Mouse (Mus musculus) G1E (cell line): ENCODE measurements around the gene Fcrls. TPM values are rescaled to one million over a fixed set of nuclear protein-coding genes. Genes with fewer than 3 reads are reported as not detected.

Experiments used
- ATAC-seq: 2 replicates; pipeline ENCODE4 v1.8.0; 2016; ENCODE audit warnings: mild to moderate bottlenecking; ENCODE audit not compliant: insufficient number of reproducible peaks, poor library complexity, low FRiP score, severe bottlenecking; ENCODE audit errors: extremely low read depth
- DNase-seq: peaks from one replicate; pipeline ENCODE4 v3.0.0; 2012; ENCODE audit warnings: low spot score
- H3K27me3 ChIP-seq: 2 replicates; pipeline ENCODE4 v1.6.1; 2012; ENCODE audit warnings: mild to moderate bottlenecking, low read length, inconsistent platforms; ENCODE audit not compliant: insufficient read depth
- H3K36me3 ChIP-seq: replicated peaks from 2 replicates; pipeline ENCODE3; 2012; ENCODE audit warnings: mild to moderate bottlenecking, inconsistent platforms
- H3K4me1 ChIP-seq: 2 replicates; pipeline ENCODE4 v1.6.1; 2012; ENCODE audit warnings: low read depth, low read length, inconsistent platforms, mixed read lengths; ENCODE audit not compliant: insufficient read depth
- H3K4me3 ChIP-seq: 2 replicates; pipeline ENCODE4 v1.5.1; 2012; ENCODE audit warnings: low read depth, mild to moderate bottlenecking, inconsistent platforms, low read length, moderate library complexity, mixed read lengths
- H3K9me3 ChIP-seq: replicated peaks from 2 replicates; pipeline ENCODE4 v1.6.1; 2012; ENCODE audit warnings: inconsistent platforms
- CTCF ChIP-seq: IDR thresholded peaks from 2 replicates; pipeline ENCODE4 v1.5.1; 2012; ENCODE audit warnings: low read depth, low read length, inconsistent platforms, mixed read lengths
- GATA1 ChIP-seq: IDR thresholded peaks from 2 replicates; pipeline ENCODE4 v1.6.1; 2012; ENCODE audit warnings: borderline replicate concordance, low read length, inconsistent platforms, mixed read lengths
- GATA2 ChIP-seq: IDR thresholded peaks from 2 replicates; pipeline ENCODE4 v1.6.1; 2012; ENCODE audit warnings: low read depth, low read length, inconsistent platforms, borderline replicate concordance
- POLR2AphosphoS5 ChIP-seq: IDR thresholded peaks from 2 replicates; pipeline ENCODE4 v1.6.1; 2012; ENCODE audit warnings: low read depth, low read length, inconsistent platforms; ENCODE audit not compliant: insufficient replicate concordance
- TAL1 ChIP-seq: conservative IDR thresholded peaks from 2 replicates; pipeline ENCODE4 v1.6.1; 2012; ENCODE audit warnings: low read depth, low read length, inconsistent platforms, mixed read lengths
- polyA plus RNA-seq: library from polyadenylated mRNA; stranded (reverse); fragments of >175 nt; gene quantifications from 2 replicates; pipeline ENCODE4 v1.2.3, GENCODE M21; 2012
- total RNA-seq, 2 experiments: library from RNA; stranded (forward) in 1 of 2; stranded (reverse) in 1 of 2; fragments of 200-1000 nt in 1 of 2; fragments of >200 nt in 1 of 2; fragmentation: Nextera tagmentation in 1 of 2; gene quantifications; 2 replicates each; pipeline ENCODE4 v1.2.3; 2014 to 2017

The Fcrls gene
- total and polyA plus RNA-seq, 3 experiments: not detected

DNA sequence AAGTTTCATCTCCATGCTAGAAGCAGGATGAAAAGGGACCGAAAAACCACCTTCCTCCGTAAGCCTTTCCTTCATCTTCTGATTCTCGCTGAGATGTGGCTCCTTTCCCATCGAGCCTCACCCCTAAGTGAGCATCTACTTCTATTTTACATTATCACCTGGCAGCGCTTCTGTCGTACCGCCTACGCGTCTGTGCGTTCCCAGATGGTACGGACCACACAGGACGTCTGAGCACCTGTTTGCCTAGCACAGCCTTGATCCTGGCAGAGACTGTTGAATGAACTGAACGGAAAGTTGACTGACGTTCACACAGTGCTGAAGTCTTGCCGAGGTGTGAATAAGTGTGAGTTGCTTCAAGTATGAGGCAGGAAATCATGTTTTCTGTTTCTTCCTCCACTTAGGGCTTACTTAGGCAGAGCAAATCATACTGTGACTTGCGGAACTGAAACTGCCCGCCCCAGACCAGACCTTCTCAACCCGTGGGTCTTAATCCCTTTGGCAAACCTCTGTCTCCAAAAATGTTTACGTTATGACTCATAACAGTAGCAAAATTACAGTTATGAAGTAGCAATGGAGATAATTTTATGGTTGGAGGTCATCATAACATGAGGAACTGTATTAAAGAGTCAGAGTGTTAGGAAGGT lies 49.2 kb downstream of the Fcrls start:
- H3K27me3 ChIP-seq: no peaks in the 10 kb centered on the region; the same call in 1 of the 2 replicates
- H3K36me3 ChIP-seq: no peaks in the 10 kb centered on the region
- no peaks in the 10 kb centered on the region for H3K9me3 ChIP-seq
- no peak for DNase-seq
- TF ChIP-seq POLR2AphosphoS5 (no peak), TAL1 (no peak), GATA1 (no peak), GATA2 (no peak), CTCF (no peak)
- no peaks in the 10 kb centered on the region for H3K4me1 ChIP-seq
- no peak for ATAC-seq
- no peak overlapping the region for H3K4me3 ChIP-seq

- no peak for ATAC-seq
- Histone ChIP-seq H3K27me3 (no peaks in the 10 kb centered on the region), H3K4me3 (no peak overlapping the region), H3K9me3 (no peaks in the 10 kb centered on the region), H3K36me3 (no peaks in the 10 kb centered on the region), H3K4me1 (no peaks in the 10 kb centered on the region)
- TF ChIP-seq GATA1 (no peak), CTCF (no peak), TAL1 (no peak), GATA2 (no peak), POLR2AphosphoS5 (no peak)
- DNase-seq: no peak
These were observed 57.0 kb downstream of the Fcrls start for GRCm38 (mm10) chr3:87206336-87207075.

Other genes starting within 250 kb of the Fcrls start
- not detected in 2 replicates for gene Kirrel, start 89.0 kb downstream of the Fcrls start, total RNA-seq (2014; fragmentation: Nextera tagmentation)
- under 0.01 and 0.11 TPM in 2 replicates for gene Kirrel, start 89.0 kb downstream of the Fcrls start, total RNA-seq (2017)
- 0.01 TPM in 1 of 2 replicates, not detected in the other for gene Kirrel, start 89.0 kb downstream of the Fcrls start, polyA plus RNA-seq
- not detected in 2 replicates for gene Cd5l, start 94.1 kb upstream of the Fcrls start, total RNA-seq (2014; fragmentation: Nextera tagmentation)
- gene Cd5l, start 94.1 kb upstream of the Fcrls start, total RNA-seq (2017): 0.11 TPM in 1 of 2 replicates, not detected in the other
- not detected in 2 replicates for gene Cd5l, start 94.1 kb upstream of the Fcrls start, polyA plus RNA-seq
- not detected in 2 replicates for gene Fcrl1, start 112.6 kb upstream of the Fcrls start, total RNA-seq (2014; fragmentation: Nextera tagmentation)
- gene Fcrl1, start 112.6 kb upstream of the Fcrls start, total RNA-seq (2017): 0.06 and 0.33 TPM in 2 replicates
- gene Fcrl1, start 112.6 kb upstream of the Fcrls start, polyA plus RNA-seq: not detected in 2 replicates
- gene Fcrl5, start 172.0 kb upstream of the Fcrls start, total RNA-seq (2014; fragmentation: Nextera tagmentation): not detected in 2 replicates
- gene Fcrl5, start 172.0 kb upstream of the Fcrls start, total RNA-seq (2017): 0.11 TPM in 1 of 2 replicates, not detected in the other
- not detected in 2 replicates for gene Fcrl5, start 172.0 kb upstream of the Fcrls start, polyA plus RNA-seq